In the genomic region with DNA sequence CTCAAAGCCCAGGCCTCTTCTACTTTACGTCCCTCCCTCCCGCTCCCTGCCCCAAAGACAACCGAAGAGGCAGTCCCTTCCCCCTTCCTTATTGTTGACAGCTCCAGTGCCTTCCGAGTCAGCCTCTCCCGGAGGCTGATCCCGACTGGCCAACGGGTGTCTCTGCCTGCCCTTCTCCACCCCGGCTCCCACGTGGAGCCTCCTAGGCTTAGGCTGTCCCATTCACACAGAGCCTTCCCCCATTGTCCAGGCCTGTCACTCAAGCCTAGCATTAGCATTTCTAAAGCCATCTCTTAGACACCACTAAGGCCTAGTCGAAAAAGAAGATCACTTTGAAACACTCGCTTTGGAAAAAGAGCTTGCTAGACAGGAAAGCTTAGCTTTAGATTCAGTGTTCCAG, we compare ENCODE assay signal across 7 mouse cellular contexts. TPM values are rescaled to one million over a fixed set of nuclear protein-coding genes. Genes with fewer than 3 reads are reported as not detected.
DNase-seq lines count a peak whose midpoint lies in the region; ATAC-seq lines count a peak whose summit lies in the region.

No protein-coding gene starts in this region.

- peak overlapping the region; percentile 75 for H3K27ac ChIP-seq in forebrain, embryonic 10.5 days
- no peak overlapping the region for H3K27ac ChIP-seq in hindbrain, embryonic 16.5 days (ENCODE audit: low read depth, low read length)
- H3K27ac ChIP-seq in neural tube, embryonic 13.5 days (replicated peaks), result no peak overlapping the region

- peaks cover 64% of the 10 kb centered on the region for H3K4me1 ChIP-seq in forebrain, embryonic 10.5 days
- H3K4me1 ChIP-seq in hindbrain, embryonic 16.5 days (ENCODE audit: control insufficient read depth, insufficient read depth, low read depth, low read length), result no peaks in the 10 kb centered on the region
- H3K4me1 ChIP-seq in neural tube, embryonic 13.5 days (replicated peaks), result peaks cover 9% of the 10 kb centered on the region; the same call in 1 of the 2 replicates

- H3K9me3 ChIP-seq in forebrain, embryonic 10.5 days, result no peaks in the 10 kb centered on the region
- no peaks in the 10 kb centered on the region for H3K9me3 ChIP-seq in hindbrain, embryonic 16.5 days (ENCODE audit: control insufficient read depth, low read length)
- no peaks in the 10 kb centered on the region for H3K9me3 ChIP-seq in neural tube, embryonic 13.5 days

- peaks cover 100% of the 10 kb centered on the region for H3K27me3 ChIP-seq in forebrain, embryonic 10.5 days (ENCODE audit: poor library complexity, severe bottlenecking)
- peaks cover 13% of the 10 kb centered on the region for H3K27me3 ChIP-seq in hindbrain, embryonic 16.5 days (replicated peaks; ENCODE audit: control insufficient read depth, insufficient read depth, low read length)
- peaks cover 73% of the 10 kb centered on the region for H3K27me3 ChIP-seq in neural tube, embryonic 13.5 days

- H3K9ac ChIP-seq in hindbrain, embryonic 16.5 days (ENCODE audit: low read depth, low read length), result no peak overlapping the region
- H3K9ac ChIP-seq in neural tube, embryonic 13.5 days, result no peak overlapping the region

- ATAC-seq in hindbrain, embryonic 16.5 days, result peak; percentile 81
- ATAC-seq in neural tube, embryonic 13.5 days (ENCODE audit: low read depth), result peak; percentile 85

- H3K4me3 ChIP-seq in forebrain, embryonic 10.5 days, result no peak overlapping the region
- H3K4me3 ChIP-seq in hindbrain, embryonic 16.5 days (ENCODE audit: low read length), result no peak overlapping the region
- H3K4me3 ChIP-seq in neural tube, embryonic 13.5 days, result no peak overlapping the region

- no peaks in the 10 kb centered on the region for H3K36me3 ChIP-seq in forebrain, embryonic 10.5 days (replicated peaks)
- H3K36me3 ChIP-seq in hindbrain, embryonic 16.5 days (ENCODE audit: control insufficient read depth, insufficient read depth, low read length), result no peaks in the 10 kb centered on the region
- no peaks in the 10 kb centered on the region for H3K36me3 ChIP-seq in neural tube, embryonic 13.5 days

- peak; percentile 92 for DNase-seq in ZHBTc4 (ENCODE audit: low read depth, low spot score)
- DNase-seq in forebrain, embryonic 10.5 days (ENCODE audit: extremely low spot score, low spot score), result peak; percentile 68
- DNase-seq in adrenal gland, adult 2 months, result no peak
- no peak for DNase-seq in cerebellum, postnatal 14 days
- DNase-seq in heart, adult 18-20 months, result no peak

- H3K4me2 ChIP-seq in hindbrain, embryonic 16.5 days (ENCODE audit: low read length), result no peak overlapping the region
- no peak overlapping the region for H3K4me2 ChIP-seq in neural tube, embryonic 13.5 days

- 29% methylated on average over 11 of the region's 11 CpGs for WGBS in forebrain, embryonic 10.5 days
- WGBS in hindbrain, embryonic 16.5 days, result 22% methylated on average over 11 of the region's 11 CpGs
- 25% methylated on average over 11 of the region's 11 CpGs for WGBS in neural tube, embryonic 13.5 days

RNA-seq across cellular contexts. Expression of a gene that starts 51.2 kb away (rescaled TPM):
- 209 and 217 TPM in 2 replicates for polyA plus RNA-seq in forebrain, embryonic 10.5 days (2016; fragmentation: Nextera tagmentation; extraction: Ambion mirVana)
- polyA plus RNA-seq in hindbrain, embryonic 16.5 days (2015; fragmentation: Nextera tagmentation; extraction: Ambion mirVana), result 365 and 381 TPM in 2 replicates
- polyA plus RNA-seq in neural tube, embryonic 13.5 days (2015; fragmentation: Nextera tagmentation; extraction: Ambion mirVana), result 321 and 339 TPM in 2 replicates
- 100 to 1,000 TPM; 122 to 143 TPM for total RNA-seq in adrenal gland, adult 2 months (2021)
- 52.0 and 53.9 TPM in 2 replicates for polyA plus RNA-seq in adrenal gland, adult 2 months (2012; rRNA removed)
- 10 to 100 TPM; 22.4 to 24.6 TPM for total RNA-seq in heart, adult 18-20 months (2021)

Comparison
In these comparisons a context has a peak if more than half of its experiments do, and no peak if none do; other contexts are left out.
1. DNase-seq: peak in ZHBTc4 (single experiment) and forebrain, embryonic 10.5 days (single experiment); none in adrenal gland, adult 2 months (single experiment), cerebellum, postnatal 14 days (0 of 2) and heart, adult 18-20 months (0 of 2).